Mouse (Mus musculus) MEL (cell line): ENCODE measurements around the gene Hnrnpa1.

Experiments used
- POLR2A ChIP-seq, 2 experiments: IDR thresholded peaks; 2 replicates each; pipeline ENCODE4 v1.6.1; 2011 to 2012; ENCODE audit warnings: low read length in 2 of 2, mild to moderate bottlenecking in 2 of 2, control low read depth in 1 of 2, improper control_type of control experiment in 1 of 2, low read depth in 1 of 2, moderate library complexity in 1 of 2; ENCODE audit not compliant: control insufficient read depth in 1 of 2, insufficient read depth in 1 of 2, poor library complexity in 1 of 2
- USF1 ChIP-seq: IDR thresholded peaks from 2 replicates; pipeline ENCODE4 v1.6.1; 2014; ENCODE audit warnings: low read depth, mild to moderate bottlenecking, inconsistent platforms, low read length, improper control_type of control experiment, moderate library complexity

DNA sequence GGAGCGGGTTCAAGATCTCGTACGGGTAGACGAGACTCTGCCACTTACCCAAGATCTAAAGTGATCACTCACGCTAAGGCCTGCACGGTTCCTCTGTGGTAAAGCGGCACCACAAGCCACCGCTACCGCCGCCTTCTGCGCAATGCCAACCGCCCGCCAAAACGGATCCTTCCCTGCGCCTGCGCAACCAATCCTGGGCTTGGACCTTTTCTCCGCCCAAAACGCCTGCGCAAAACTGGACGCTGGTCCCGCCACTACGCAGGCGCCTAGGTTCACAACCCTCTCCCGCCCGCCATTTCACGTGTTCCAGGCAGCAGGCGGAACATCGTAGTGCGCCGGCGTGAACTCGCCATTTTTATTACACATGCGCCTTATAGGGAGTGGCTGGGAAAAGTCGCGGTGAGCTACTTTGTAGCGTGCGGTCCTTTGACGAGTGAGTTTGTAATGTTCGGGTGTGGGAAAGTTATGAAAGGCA is 510 bp upstream of the Hnrnpa1 start, which contains the start of gene Cbx5:
- TF ChIP-seq POLR2A (IDR thresholded peaks at IDR 0.05; ENCODE audit: control insufficient read depth in 1 of 2, insufficient read depth in 1 of 2, low read depth in 1 of 2, low read length in 2 of 2, poor library complexity in 1 of 2) (peak; percentile 61 to 71; a peak in 3 of 4 replicates), USF1 (peak; percentile 64)
